Mouse (Mus musculus): ENCODE results near the gene Bend7.

- TF ChIP-seq POLR2A (IDR thresholded peaks at IDR 0.05; ENCODE audit: borderline replicate concordance, insufficient read depth, low read length) (no peak), CTCF (IDR thresholded peaks at IDR 0.05; ENCODE audit: borderline replicate concordance, insufficient read depth, low read depth, low read length) (no peak)
Measured at GRCm38 (mm10) chr2:4781641-4782040, 64.0 kb downstream of the Bend7 start.
